Mouse (Mus musculus) fibroblast of lung, adult 2 months (primary cell): ENCODE measurements around the gene Arl10.

ENCODE experiments used
- DNase-seq: peaks from one replicate; pipeline ENCODE4 v3.0.0-alpha.2; 2011; ENCODE audit warnings: low read depth

Gene Arl10

GRCm38 (mm10) chr13:54574854-54575481, at the start of gene Arl10:
TSS of gene Arl10 (plus strand) at chr13:54575015.
- no peak for DNase-seq

GRCm38 (mm10) chr13:54527140-54527539, 47.7 kb upstream of the Arl10 start:
- DNase-seq = no peak

- DNase-seq = no peak
These were observed 42.7 kb upstream of the Arl10 start for GRCm38 (mm10) chr13:54532134-54532533.

- no peak for DNase-seq
These were observed 26.8 kb upstream of the Arl10 start for GRCm38 (mm10) chr13:54548036-54548435.

- no peak for DNase-seq
These were observed 18.6 kb upstream of the Arl10 start for GRCm38 (mm10) chr13:54556176-54556575.

- no peak for DNase-seq
These were observed 18.0 kb upstream of the Arl10 start for GRCm38 (mm10) chr13:54556796-54557195.

GRCm38 (mm10) chr13:54557652-54558051, 17.2 kb upstream of the Arl10 start:
- DNase-seq = no peak

GRCm38 (mm10) chr13:54559656-54560055, 15.2 kb upstream of the Arl10 start:
- no peak for DNase-seq

GRCm38 (mm10) chr13:54560608-54561007, 14.2 kb upstream of the Arl10 start:
- no peak for DNase-seq

GRCm38 (mm10) chr13:54562562-54562961, 12.3 kb upstream of the Arl10 start:
- no peak for DNase-seq

GRCm38 (mm10) chr13:54564232-54565200, 10.3 kb upstream of the Arl10 start:
- DNase-seq = no peak

GRCm38 (mm10) chr13:54565201-54565581, 9.6 kb upstream of the Arl10 start, which contains the start of gene 4833439L19Rik:
TSS of gene 4833439L19Rik (minus strand) at chr13:54565435.
- DNase-seq = peak; percentile 71

- DNase-seq = no peak
These were observed 9.0 kb upstream of the Arl10 start for GRCm38 (mm10) chr13:54565594-54566345.

- DNase-seq = no peak
These were observed 6.4 kb upstream of the Arl10 start for GRCm38 (mm10) chr13:54568380-54568779.

- DNase-seq = no peak
These were observed 5.5 kb upstream of the Arl10 start for GRCm38 (mm10) chr13:54569282-54569681.

- no peak for DNase-seq
These were observed 4.1 kb upstream of the Arl10 start for GRCm38 (mm10) chr13:54570736-54571135.

GRCm38 (mm10) chr13:54571637-54572036, 3.2 kb upstream of the Arl10 start:
- no peak for DNase-seq

GRCm38 (mm10) chr13:54572621-54573020, 2.2 kb upstream of the Arl10 start:
- DNase-seq = no peak

- no peak for DNase-seq
These were observed 674 bp downstream of the Arl10 start for GRCm38 (mm10) chr13:54575489-54575888.

- no peak for DNase-seq
These were observed 3.1 kb downstream of the Arl10 start for GRCm38 (mm10) chr13:54577652-54578507.

- DNase-seq = no peak
These were observed 6.6 kb downstream of the Arl10 start for GRCm38 (mm10) chr13:54581385-54581784.
